Mouse (Mus musculus) embryonic facial prominence, embryonic 11.5 days (tissue): ENCODE data around the gene Grin2b. TPM values are rescaled to one million over a fixed set of nuclear protein-coding genes. Genes with fewer than 3 reads are reported as not detected.

Source experiments
- ATAC-seq: fragments of 200-750 bp; cut with Nextera tagmentation; replicated peaks from 2 replicates; pipeline ENCODE4 v1.8.0; 2017; ENCODE audit warnings: low read depth; ENCODE audit not compliant: insufficient number of reproducible peaks, low FRiP score, low TSS enrichment
- DNase-seq: peaks from one replicate; pipeline ENCODE4 v3.0.0-alpha.2; 2015; ENCODE audit warnings: low spot score
- H3K27ac ChIP-seq: fragments of 300-500 bp; sonication (generic); replicated peaks from 2 replicates; pipeline ENCODE4 v1.5.1; 2014; ENCODE audit warnings: mild to moderate bottlenecking, low read depth, low read length, control low read depth
- H3K27me3 ChIP-seq: fragments of 300-500 bp; sonication (generic); 2 replicates; pipeline ENCODE4 v1.6.1; 2014; ENCODE audit warnings: mild to moderate bottlenecking, low read length, moderate library complexity, mixed read lengths; ENCODE audit not compliant: control insufficient read depth, insufficient read depth
- H3K36me3 ChIP-seq: fragments of 300-500 bp; sonication (generic); replicated peaks from 2 replicates; pipeline ENCODE4 v1.6.1; 2014; ENCODE audit warnings: low read depth, mild to moderate bottlenecking, low read length, moderate library complexity, mixed read lengths; ENCODE audit not compliant: control insufficient read depth, insufficient read depth
- H3K4me1 ChIP-seq: fragments of 300-500 bp; sonication (generic); 2 replicates; pipeline ENCODE4 v1.6.1; 2014; ENCODE audit warnings: low read length, mixed read lengths; ENCODE audit not compliant: control insufficient read depth, insufficient read depth
- H3K4me2 ChIP-seq: fragments of 300-500 bp; sonication (generic); 2 replicates; pipeline ENCODE4 v1.6.1; 2014; ENCODE audit warnings: low read depth, mild to moderate bottlenecking, control low read depth, low read length, moderate library complexity
- H3K4me3 ChIP-seq: fragments of 300-500 bp; sonication (generic); 2 replicates; pipeline ENCODE4 v1.5.1; 2014; ENCODE audit warnings: low read depth, low read length, control low read depth
- H3K9ac ChIP-seq: fragments of 300-500 bp; sonication (generic); replicated peaks from 2 replicates; pipeline ENCODE4 v1.6.1; 2014; ENCODE audit warnings: mild to moderate bottlenecking, control low read depth, low read length
- H3K9me3 ChIP-seq: fragments of 300-500 bp; sonication (generic); replicated peaks from 2 replicates; pipeline ENCODE4 v1.6.1; 2016; ENCODE audit warnings: mild to moderate bottlenecking, low read length, inconsistent platforms, mixed read lengths; ENCODE audit not compliant: control insufficient read depth
- microRNA-seq: library from miRNA; unstranded; fragments of <30 nt; microRNA quantifications from one replicate; pipeline ENCODE4, GENCODE M21; 2016; ENCODE audit warnings: borderline number of aligned reads
- polyA plus RNA-seq: library from polyadenylated mRNA; unstranded; fragments of >200 nt; fragmentation: Nextera tagmentation; extraction: Ambion mirVana; gene quantifications from 2 replicates; pipeline ENCODE4 v1.2.1, GENCODE M21; 2014

Grin2b gene
- polyA plus RNA-seq, 1 experiment from 2014 or later = 0.45 TPM

DNA sequence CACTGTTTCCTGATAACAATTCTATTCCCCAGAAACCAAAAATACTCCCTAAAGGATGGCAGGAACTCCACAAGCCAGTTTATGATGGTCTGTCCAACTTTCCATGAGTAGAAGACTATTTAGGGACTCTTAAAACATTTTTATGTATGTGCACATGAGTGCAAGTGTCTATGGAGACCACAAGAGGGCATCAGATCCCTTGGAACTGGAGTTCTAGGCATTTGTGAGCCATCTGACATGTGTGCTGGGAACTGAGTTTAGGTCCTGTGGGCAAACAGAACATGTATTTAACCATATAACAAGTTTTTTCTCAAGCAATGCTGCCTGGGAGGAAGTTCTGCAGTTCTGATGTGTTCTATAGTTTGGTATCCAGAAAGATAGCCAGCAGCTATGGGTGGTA is 501.3 kb downstream of the Grin2b start:
- ATAC-seq (no peak), DNase-seq (no peak)
- Histone ChIP-seq H3K27ac (no peak overlapping the region), H3K4me3 (no peak overlapping the region), H3K4me1 (no peaks in the 10 kb centered on the region), H3K36me3 (no peaks in the 10 kb centered on the region), H3K9me3 (0 out of 2 replicates have a peak, but pooled peaks cover 2% of the 10 kb centered on the region), H3K9ac (no peak overlapping the region), H3K27me3 (no peaks in the 10 kb centered on the region), H3K4me2 (no peak overlapping the region)

Small RNAs within 50 kb of the gene (microRNA-seq; reads per million reads assigned to microRNA genes)
- not detected for gene Gm22892

Other genes with a start within 250 kb of the Grin2b start
- gene Gm8994, start 154.0 kb upstream of the Grin2b start, polyA plus RNA-seq = not detected in 2 replicates
- 0.24 TPM in 1 of 2 replicates, not detected in the other for gene E330021D16Rik, start 242.1 kb upstream of the Grin2b start, polyA plus RNA-seq